Mouse (Mus musculus): ENCODE measurements at regions not wholly inside any gene's neighbourhood (a gene's known extent, or its start where the extent isn't known, plus 50 kb on each side); places are given as distances from the start of the nearest gene placed in this dataset.

DNA sequence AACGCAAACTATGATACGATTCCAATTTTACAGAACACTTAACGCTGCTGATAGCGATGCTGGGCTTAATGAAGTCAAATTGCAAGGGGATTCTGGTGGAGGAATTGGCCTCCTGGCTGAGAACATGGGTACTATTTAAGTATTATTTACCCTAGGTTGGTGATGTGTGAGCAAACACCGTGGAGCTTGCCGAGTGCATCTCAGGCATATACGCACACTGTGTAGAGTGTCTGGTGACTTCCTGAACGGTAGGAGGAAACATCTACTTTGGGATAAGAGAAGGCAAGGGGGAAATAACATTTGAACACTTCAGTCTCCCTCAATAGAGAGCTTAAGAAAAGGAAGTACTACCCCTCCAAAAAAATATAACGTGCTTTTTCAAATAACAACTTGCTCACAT, 194.8 kb upstream of the Prickle1 start:
- TF ChIP-seq GATA1 (IDR thresholded peaks at IDR 0.05; ENCODE audit: borderline replicate concordance, low read length) (no peak), FLI1 (IDR thresholded peaks at IDR 0.05; ENCODE audit: low read length) (no peak)
